Mouse (Mus musculus) layer of hippocampus, adult 18-20 months (tissue): ENCODE measurements around the gene Foxn2. TPM values are rescaled to one million over a fixed set of nuclear protein-coding genes. Genes with fewer than 3 reads are reported as not detected.

Experiments
- total RNA-seq, 2 experiments: library from RNA; stranded (reverse); gene quantifications; 2 replicates each; pipeline ENCODE4 v1.2.3; 2021

Gene Foxn2
- total RNA-seq, 2 experiments from 2014 or later: 25.1 to 27.1 TPM

Other genes with a start within 250 kb of the Foxn2 start
- 10 to 100 TPM; 80.3 to 81.6 TPM for gene Ppp1r21, start 89.4 kb downstream of the Foxn2 start, total RNA-seq
- gene Ston1, start 157.0 kb downstream of the Foxn2 start, total RNA-seq: 1 to 10 TPM; 9.5 to 9.8 TPM
- under 1 TPM in 1 of 2 experiments, not detected in 1; 0.35 TPM for gene Gtf2a1l, start 227.9 kb downstream of the Foxn2 start, total RNA-seq